Mouse (Mus musculus): ENCODE results near the gene Sh3gl2. TPM values are rescaled to one million over a fixed set of nuclear protein-coding genes. Genes with fewer than 3 reads are reported as not detected.

Sh3gl2 gene
- polyA plus RNA-seq, 1 experiment from 2014 or later: 33.7 TPM

DNA sequence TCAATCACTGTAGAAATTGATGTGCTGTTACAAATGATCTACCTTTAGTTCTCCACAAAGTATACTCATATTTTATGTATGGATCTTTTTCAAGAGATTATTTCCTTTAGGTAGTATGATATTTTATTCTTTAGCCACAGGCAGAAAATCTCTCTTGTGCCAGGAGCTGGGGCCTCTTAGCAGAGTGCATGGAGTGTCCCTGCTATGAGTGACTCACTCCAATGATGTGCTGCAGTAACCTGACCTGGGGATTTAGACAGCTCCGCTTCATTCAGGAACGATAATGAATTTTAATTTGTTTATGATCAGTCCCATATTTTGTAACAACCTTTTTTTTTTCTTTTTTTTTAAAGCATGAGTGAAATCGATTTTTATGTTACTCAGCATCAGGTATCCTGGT, 36.7 kb downstream of the Sh3gl2 start:
- Histone ChIP-seq H3K4me1 (replicated peaks) (no peaks in the 10 kb centered on the region), H3K4me2 (replicated peaks) (no peak overlapping the region), H3K9me3 (no peaks in the 10 kb centered on the region), H3K36me3 (no peaks in the 10 kb centered on the region), H3K9ac (replicated peaks) (no peak overlapping the region), H3K27ac (no peak overlapping the region), H3K27me3 (no peaks in the 10 kb centered on the region; the same call in 1 of the 2 replicates), H3K4me3 (replicated peaks) (no peak overlapping the region)
- ATAC-seq: no peak
- WGBS: 90% methylated on average over 3 of the region's 3 CpGs

GRCm38 (mm10) chr4:85242562-85242961, 37.6 kb downstream of the Sh3gl2 start:
- ATAC-seq: no peak
- WGBS: 78% methylated on average over 2 of the region's 2 CpGs
- Histone ChIP-seq H3K4me1 (replicated peaks) (no peaks in the 10 kb centered on the region), H3K4me2 (replicated peaks) (no peak overlapping the region), H3K9ac (replicated peaks) (no peak overlapping the region), H3K36me3 (no peaks in the 10 kb centered on the region), H3K9me3 (no peaks in the 10 kb centered on the region), H3K4me3 (replicated peaks) (no peak overlapping the region), H3K27me3 (no peaks in the 10 kb centered on the region; the same call in 1 of the 2 replicates), H3K27ac (no peak overlapping the region)

GRCm38 (mm10) chr4:85248673-85249072, 43.7 kb downstream of the Sh3gl2 start:
- Histone ChIP-seq H3K4me2 (replicated peaks) (no peak overlapping the region), H3K36me3 (no peaks in the 10 kb centered on the region), H3K27ac (no peak overlapping the region), H3K9me3 (no peaks in the 10 kb centered on the region), H3K4me3 (replicated peaks) (no peak overlapping the region), H3K27me3 (peaks cover 7% of the 10 kb centered on the region; the same call in 1 of the 2 replicates), H3K9ac (replicated peaks) (no peak overlapping the region), H3K4me1 (replicated peaks) (peaks cover 20% of the 10 kb centered on the region)
- ATAC-seq: no peak
- 87% methylated on average over 3 of the region's 3 CpGs for WGBS

GRCm38 (mm10) chr4:85250271-85250670, 45.3 kb downstream of the Sh3gl2 start:
- H3K4me3 ChIP-seq (replicated peaks): no peak overlapping the region
- H3K9ac ChIP-seq (replicated peaks): no peak overlapping the region
- ATAC-seq: peak; percentile 78
- H3K4me1 ChIP-seq (replicated peaks): peaks cover 20% of the 10 kb centered on the region
- H3K27ac ChIP-seq: no peak overlapping the region
- 15% methylated on average over 2 of the region's 2 CpGs for WGBS
- peaks cover 7% of the 10 kb centered on the region; the same call in 1 of the 2 replicates for H3K27me3 ChIP-seq
- H3K4me2 ChIP-seq (replicated peaks): no peak overlapping the region
- no peaks in the 10 kb centered on the region for H3K36me3 ChIP-seq
- no peaks in the 10 kb centered on the region for H3K9me3 ChIP-seq

- H3K4me3 ChIP-seq (replicated peaks): no peak overlapping the region
- no peaks in the 10 kb centered on the region for H3K9me3 ChIP-seq
- no peaks in the 10 kb centered on the region for H3K36me3 ChIP-seq
- no peak overlapping the region for H3K27ac ChIP-seq
- ATAC-seq: 0 out of 2 replicates have a peak, but pooled peaks have one; percentile 49
- 53% methylated on average over 2 of the region's 2 CpGs for WGBS
- no peak overlapping the region for H3K4me2 ChIP-seq (replicated peaks)
- peaks cover 7% of the 10 kb centered on the region; the same call in 1 of the 2 replicates for H3K27me3 ChIP-seq
- H3K4me1 ChIP-seq (replicated peaks): peaks cover 20% of the 10 kb centered on the region
- H3K9ac ChIP-seq (replicated peaks): no peak overlapping the region
Measured at GRCm38 (mm10) chr4:85250786-85251185, 45.9 kb downstream of the Sh3gl2 start.

GRCm38 (mm10) chr4:85255771-85256389, 51.0 kb downstream of the Sh3gl2 start:
- Histone ChIP-seq H3K4me3 (replicated peaks) (no peak overlapping the region), H3K27ac (no peak overlapping the region), H3K9me3 (no peaks in the 10 kb centered on the region), H3K27me3 (no peaks in the 10 kb centered on the region), H3K9ac (replicated peaks) (no peak overlapping the region), H3K36me3 (no peaks in the 10 kb centered on the region), H3K4me2 (replicated peaks) (no peak overlapping the region), H3K4me1 (replicated peaks) (peaks cover 6% of the 10 kb centered on the region)
- 94% methylated on average over 8 of the region's 8 CpGs for WGBS
- ATAC-seq: no peak

DNA sequence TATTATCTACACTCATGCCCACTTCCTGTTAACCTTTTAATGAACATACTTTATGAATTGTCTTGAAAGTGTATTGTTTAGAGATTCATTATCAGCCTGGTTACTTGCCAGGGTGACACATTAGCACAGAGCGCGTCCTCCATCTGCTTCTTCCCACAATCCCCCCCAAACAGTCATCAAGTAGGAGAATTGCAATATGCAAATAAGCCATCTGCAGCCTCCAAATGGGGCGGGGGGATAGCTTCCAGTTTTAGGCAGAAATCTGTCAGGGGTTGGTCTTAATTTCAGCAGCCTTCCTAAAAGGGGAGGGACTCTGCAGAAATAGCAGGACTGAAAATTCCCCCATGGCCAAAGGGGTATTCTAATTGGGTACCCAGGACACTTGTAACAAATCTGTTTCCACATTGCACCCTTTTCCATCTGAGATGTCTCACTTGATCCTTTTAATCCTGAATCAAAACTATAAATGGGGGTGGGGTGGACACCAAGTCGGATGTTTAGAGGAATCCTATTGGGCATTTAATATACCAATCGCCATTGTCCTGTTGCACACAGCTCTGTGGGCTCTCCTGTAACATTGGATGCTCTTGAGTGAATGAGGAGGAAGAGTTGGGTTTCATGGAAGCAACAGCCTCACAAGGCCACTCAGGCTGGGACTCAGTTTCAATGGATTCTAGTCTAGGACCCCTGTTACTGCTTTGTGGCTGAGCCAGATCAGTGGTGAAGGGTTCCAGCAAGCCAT, 51.7 kb downstream of the Sh3gl2 start:
- H3K9ac ChIP-seq (replicated peaks): no peak overlapping the region
- no peaks in the 10 kb centered on the region for H3K27me3 ChIP-seq
- no peaks in the 10 kb centered on the region for H3K9me3 ChIP-seq
- peak; percentile 49 for ATAC-seq
- H3K4me3 ChIP-seq (replicated peaks): no peak overlapping the region
- no peak overlapping the region for H3K27ac ChIP-seq
- H3K4me2 ChIP-seq (replicated peaks): no peak overlapping the region
- H3K4me1 ChIP-seq (replicated peaks): no peaks in the 10 kb centered on the region; the same call in 1 of the 2 replicates
- H3K36me3 ChIP-seq: no peaks in the 10 kb centered on the region
- 58% methylated on average over 5 of the region's 5 CpGs for WGBS

DNA sequence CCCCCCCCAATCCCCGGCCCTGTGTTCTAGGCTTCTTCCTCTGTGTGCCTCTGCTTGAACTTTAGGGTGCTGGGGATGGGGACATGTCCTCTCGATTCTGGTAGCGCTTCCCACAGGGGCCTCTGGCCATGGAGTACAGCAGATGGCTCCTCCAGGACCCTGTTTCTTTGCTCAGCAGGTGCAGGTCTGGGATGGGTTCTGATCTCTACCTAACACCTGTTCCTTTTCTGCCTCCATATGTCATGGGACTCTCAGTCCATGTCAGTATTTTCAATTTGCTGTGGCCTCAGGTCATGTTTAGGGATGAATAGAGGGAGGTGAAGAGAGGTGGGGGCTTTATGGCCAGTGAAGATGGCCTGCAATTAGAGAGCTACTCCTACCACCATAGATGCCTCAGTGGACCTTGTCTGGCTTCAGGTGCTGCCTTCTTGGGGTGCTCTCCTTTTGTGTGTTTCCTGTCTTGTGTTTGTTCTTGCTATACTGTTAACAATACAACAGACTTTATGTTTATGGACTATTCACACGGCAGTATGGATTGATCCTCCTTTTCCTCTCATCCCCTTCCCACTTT, 52.9 kb downstream of the Sh3gl2 start:
- Histone ChIP-seq H3K9ac (replicated peaks) (no peak overlapping the region), H3K4me1 (replicated peaks) (no peaks in the 10 kb centered on the region; the same call in 1 of the 2 replicates), H3K4me3 (replicated peaks) (no peak overlapping the region), H3K4me2 (replicated peaks) (no peak overlapping the region), H3K36me3 (no peaks in the 10 kb centered on the region), H3K27ac (no peak overlapping the region), H3K27me3 (no peaks in the 10 kb centered on the region), H3K9me3 (no peaks in the 10 kb centered on the region)
- WGBS: 90% methylated on average over 4 of the region's 4 CpGs
- no peak for ATAC-seq

- 78% methylated on average over 12 of the region's 12 CpGs for WGBS
- ATAC-seq: no peak
- H3K27me3 ChIP-seq: no peaks in the 10 kb centered on the region
- no peaks in the 10 kb centered on the region for H3K9me3 ChIP-seq
- no peaks in the 10 kb centered on the region; the same call in 1 of the 2 replicates for H3K4me1 ChIP-seq (replicated peaks)
- no peak overlapping the region for H3K4me3 ChIP-seq (replicated peaks)
- no peaks in the 10 kb centered on the region for H3K36me3 ChIP-seq
- H3K4me2 ChIP-seq (replicated peaks): no peak overlapping the region
- H3K27ac ChIP-seq: no peak overlapping the region
- no peak overlapping the region for H3K9ac ChIP-seq (replicated peaks)
Measured at GRCm38 (mm10) chr4:85260687-85261658, 56.0 kb downstream of the Sh3gl2 start.

GRCm38 (mm10) chr4:85262146-85262545, 57.2 kb downstream of the Sh3gl2 start:
- 0 out of 2 replicates have a peak, but pooled peaks have one; percentile 9 for ATAC-seq
- 70% methylated on average over 6 of the region's 6 CpGs for WGBS
- Histone ChIP-seq H3K27me3 (no peaks in the 10 kb centered on the region), H3K4me2 (replicated peaks) (no peak overlapping the region), H3K4me1 (replicated peaks) (no peaks in the 10 kb centered on the region), H3K9me3 (no peaks in the 10 kb centered on the region), H3K36me3 (no peaks in the 10 kb centered on the region), H3K4me3 (replicated peaks) (no peak overlapping the region), H3K27ac (no peak overlapping the region), H3K9ac (replicated peaks) (no peak overlapping the region)

- no peak overlapping the region for H3K27ac ChIP-seq
- WGBS: 78% methylated on average over 13 of the region's 13 CpGs
- no peak overlapping the region for H3K4me3 ChIP-seq (replicated peaks)
- H3K4me1 ChIP-seq (replicated peaks): no peaks in the 10 kb centered on the region
- H3K9ac ChIP-seq (replicated peaks): no peak overlapping the region
- no peaks in the 10 kb centered on the region for H3K36me3 ChIP-seq
- no peak overlapping the region for H3K4me2 ChIP-seq (replicated peaks)
- ATAC-seq: 0 out of 2 replicates have a peak, but pooled peaks have one; percentile 21
- H3K9me3 ChIP-seq: no peaks in the 10 kb centered on the region
- H3K27me3 ChIP-seq: no peaks in the 10 kb centered on the region
Measured at GRCm38 (mm10) chr4:85262606-85263005, 57.7 kb downstream of the Sh3gl2 start.

Measured in midbrain, embryonic 13.5 days (tissue).